Mouse (Mus musculus): ENCODE results near the gene Ado. TPM values are rescaled to one million over a fixed set of nuclear protein-coding genes. Genes with fewer than 3 reads are reported as not detected.

The Ado gene
- polyA plus RNA-seq, 1 experiment from 2014 or later = 11.0 TPM

DNA sequence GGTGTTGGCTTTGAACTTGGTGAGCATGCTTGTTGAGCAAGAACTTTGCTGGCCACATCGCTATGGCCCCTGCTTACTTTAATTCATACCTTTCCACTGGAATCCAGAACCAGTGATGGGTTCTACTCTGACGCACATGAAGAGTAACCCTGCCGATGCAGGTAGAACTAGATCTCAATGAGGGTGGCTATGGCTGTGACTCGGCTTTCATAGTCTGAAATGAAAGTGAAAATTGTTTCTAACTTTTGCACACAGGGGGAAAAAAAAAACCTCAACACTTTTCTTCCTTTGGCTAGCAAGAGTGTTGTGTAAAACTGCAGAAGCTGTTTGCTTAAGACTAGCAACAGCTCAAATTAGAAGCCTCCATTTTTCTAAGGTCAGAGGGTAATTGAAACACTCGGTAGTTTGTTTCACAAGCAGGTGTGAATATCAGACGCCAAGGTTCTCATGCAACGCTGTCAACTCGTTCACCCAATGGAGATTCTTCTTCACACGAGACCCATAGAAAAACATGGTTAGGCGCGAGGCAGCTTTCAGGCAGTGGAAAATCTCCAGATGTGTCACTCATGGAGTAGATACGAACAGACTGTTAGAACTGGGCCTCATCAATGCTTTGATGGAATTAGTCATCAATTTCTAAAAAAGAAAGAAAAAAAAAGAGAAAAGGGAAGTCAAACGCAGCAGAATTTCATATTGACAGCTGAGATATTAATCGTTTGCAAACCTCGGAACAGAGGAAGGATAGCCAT, 51.4 kb downstream of the Ado start:
- Histone ChIP-seq H3K4me1 (ENCODE audit: control insufficient read depth, low read depth, low read length) (no peaks in the 10 kb centered on the region), H3K9me3 (replicated peaks; ENCODE audit: control insufficient read depth, low read length) (no peaks in the 10 kb centered on the region), H3K4me2 (ENCODE audit: low read depth, low read length) (no peak overlapping the region), H3K27ac (ENCODE audit: low read length) (no peak overlapping the region), H3K4me3 (ENCODE audit: low read depth, low read length) (no peak overlapping the region), H3K9ac (ENCODE audit: low read depth, low read length) (no peak overlapping the region), H3K36me3 (ENCODE audit: control insufficient read depth, insufficient read depth) (no peaks in the 10 kb centered on the region), H3K27me3 (ENCODE audit: control insufficient read depth, insufficient read depth, low read depth, low read length) (no peaks in the 10 kb centered on the region)
- no peak for ATAC-seq (ENCODE audit: low read depth)
- WGBS (ENCODE audit: insufficient replicate concordance) = 69% methylated on average over 15 of the region's 15 CpGs

Other genes starting within 250 kb of the Ado start
- gene Egr2, start 13.5 kb downstream of the Ado start, polyA plus RNA-seq (2015; fragmentation: Nextera tagmentation; extraction: Ambion mirVana) = 0.08 TPM in 1 of 2 replicates, not detected in the other

Measured in liver, embryonic 16.5 days (tissue).